Mouse (Mus musculus): ENCODE measurements around the gene Adamts10. TPM values are rescaled to one million over a fixed set of nuclear protein-coding genes. Genes with fewer than 3 reads are reported as not detected.

The Adamts10 gene
- total RNA-seq, 2 experiments from 2014 or later, result 18.7 to 20.3 TPM

- DNase-seq (ENCODE audit: low spot score in 2 of 2), result peak in 1 of 2 experiments; percentile 9
Measured at GRCm38 (mm10) chr17:33552964-33553363, 29.0 kb downstream of the Adamts10 start.

- DNase-seq (ENCODE audit: low spot score in 2 of 2), result no peak
Measured at GRCm38 (mm10) chr17:33554536-33554935, 30.5 kb downstream of the Adamts10 start.

- DNase-seq (ENCODE audit: low spot score in 2 of 2), result no peak
Measured at GRCm38 (mm10) chr17:33555223-33555855, 31.3 kb downstream of the Adamts10 start, which contains the start of gene Myo1f. Gene Myo1f, plus strand, starts transcription at chr17:33555707.

GRCm38 (mm10) chr17:33557922-33558321, 33.9 kb downstream of the Adamts10 start:
- no peak for DNase-seq (ENCODE audit: low spot score in 2 of 2)

GRCm38 (mm10) chr17:33563527-33564076, 39.6 kb downstream of the Adamts10 start:
- no peak for DNase-seq (ENCODE audit: low spot score in 2 of 2)

GRCm38 (mm10) chr17:33564599-33564998, 40.6 kb downstream of the Adamts10 start:
- no peak for DNase-seq (ENCODE audit: low spot score in 2 of 2)

DNA sequence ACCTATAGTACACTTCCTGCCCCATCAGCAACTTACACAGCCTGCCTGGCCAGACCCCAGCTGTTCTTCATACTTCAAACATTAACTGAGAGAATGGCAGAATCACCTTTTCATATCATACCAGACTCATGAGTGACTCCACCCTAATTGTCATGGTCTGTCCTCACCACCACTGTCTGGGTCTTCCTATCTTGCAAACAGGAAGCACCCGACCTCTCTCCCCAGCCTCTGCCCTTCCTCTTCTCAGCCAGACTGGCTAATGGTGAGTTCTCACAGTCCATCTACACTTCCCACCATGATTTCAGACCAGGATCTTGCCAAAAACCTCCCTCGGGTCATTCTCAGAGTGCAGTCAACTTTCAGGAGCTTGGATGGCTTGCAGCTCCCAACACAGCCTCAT, 42.2 kb downstream of the Adamts10 start:
- DNase-seq (ENCODE audit: low spot score in 2 of 2), result no peak

DNA sequence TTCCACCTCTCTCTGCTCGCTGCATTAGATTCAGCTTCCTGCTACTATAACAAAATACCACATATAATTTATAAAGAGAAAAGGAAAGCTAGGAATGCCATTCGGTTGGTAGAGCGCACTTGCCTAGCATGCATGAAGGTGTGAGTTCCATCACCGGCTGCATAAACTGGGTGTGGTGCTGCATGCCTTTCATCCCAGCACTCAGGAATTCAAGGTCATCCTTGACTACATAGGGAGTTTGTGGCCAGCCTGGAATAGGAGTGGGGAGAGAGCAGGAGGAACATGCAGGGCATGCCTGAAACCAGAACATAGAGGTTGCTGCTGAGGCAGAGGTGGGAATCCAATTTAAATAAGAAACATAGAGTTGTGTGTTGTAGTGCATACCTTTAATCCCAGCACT, 60.1 kb downstream of the Adamts10 start:
- no peak for DNase-seq (ENCODE audit: low spot score in 2 of 2)

- DNase-seq (ENCODE audit: low spot score in 2 of 2), result no peak
Measured at GRCm38 (mm10) chr17:33586011-33586410, 62.0 kb downstream of the Adamts10 start.

GRCm38 (mm10) chr17:33597271-33597670, 73.3 kb downstream of the Adamts10 start:
- DNase-seq (ENCODE audit: low spot score in 2 of 2), result no peak

DNA sequence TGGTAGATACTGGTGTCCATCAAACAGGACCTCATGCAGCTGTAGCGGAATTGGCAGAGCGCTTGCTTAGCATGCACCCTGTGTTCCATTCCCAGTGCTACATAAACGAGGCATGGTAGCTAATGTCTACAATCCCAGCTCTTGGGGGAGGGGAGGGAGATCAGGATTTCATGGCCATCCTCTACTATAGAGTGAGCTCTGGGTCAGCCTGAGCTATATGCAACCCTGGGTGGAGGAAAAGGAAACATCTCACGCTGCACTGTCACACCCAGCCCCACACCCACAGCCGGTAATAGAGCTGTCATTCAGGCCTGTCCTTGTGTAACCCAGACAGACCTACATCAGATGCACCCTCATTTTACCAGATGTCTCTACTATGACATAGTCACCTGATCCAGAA, 74.5 kb downstream of the Adamts10 start:
- DNase-seq (ENCODE audit: low spot score in 2 of 2), result no peak

DNA sequence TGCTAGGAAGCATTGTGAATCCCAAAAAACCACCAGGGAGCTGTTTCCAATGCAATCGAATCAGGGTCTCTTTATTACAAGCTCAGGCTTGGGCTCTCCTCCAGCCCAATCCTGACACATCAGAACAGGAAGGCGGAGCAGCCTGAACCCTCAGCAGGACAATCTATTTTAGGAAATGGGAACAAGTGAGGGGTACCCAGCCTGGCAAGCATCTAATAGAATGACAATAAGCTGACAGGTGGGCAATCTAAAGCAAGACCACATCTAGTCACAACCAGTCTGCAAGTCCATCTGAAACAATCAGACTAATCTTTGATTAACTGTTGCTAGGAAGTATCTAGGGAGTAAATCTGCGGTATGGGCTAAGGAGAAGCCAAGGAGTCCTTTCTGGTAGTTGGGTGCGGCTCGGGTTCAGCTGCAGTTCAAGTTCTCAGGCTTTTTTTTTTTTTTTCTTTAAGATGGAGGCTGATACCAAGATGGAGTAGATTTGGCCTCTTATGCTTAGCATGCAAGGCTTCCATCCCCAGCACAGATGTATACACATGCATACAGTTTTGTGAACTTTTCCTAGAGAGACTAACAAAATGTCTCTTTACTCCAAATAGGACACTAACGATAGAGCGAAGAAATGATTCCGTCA, 76.0 kb downstream of the Adamts10 start:
- no peak for DNase-seq (ENCODE audit: low spot score in 2 of 2)

DNA sequence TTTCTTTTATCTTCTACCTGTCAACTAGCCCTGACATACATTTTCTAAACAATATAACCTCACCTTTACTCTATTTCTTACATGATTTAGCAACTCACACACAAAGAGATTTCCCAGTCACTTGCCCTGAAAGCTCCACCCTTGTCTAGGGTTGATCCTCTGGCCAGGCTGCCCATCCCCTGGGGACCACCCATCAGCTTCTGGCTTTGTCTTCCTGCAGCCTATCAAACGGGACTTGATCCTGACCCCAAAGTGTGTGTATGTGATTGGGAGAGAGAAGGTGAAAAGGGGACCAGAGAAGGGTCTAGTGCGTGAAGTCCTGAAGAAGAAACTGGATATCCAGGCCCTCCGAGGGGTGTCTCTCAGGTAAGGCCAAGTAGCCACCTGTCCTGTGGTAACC, 76.8 kb downstream of the Adamts10 start:
- DNase-seq (ENCODE audit: low spot score in 2 of 2), result no peak

DNA sequence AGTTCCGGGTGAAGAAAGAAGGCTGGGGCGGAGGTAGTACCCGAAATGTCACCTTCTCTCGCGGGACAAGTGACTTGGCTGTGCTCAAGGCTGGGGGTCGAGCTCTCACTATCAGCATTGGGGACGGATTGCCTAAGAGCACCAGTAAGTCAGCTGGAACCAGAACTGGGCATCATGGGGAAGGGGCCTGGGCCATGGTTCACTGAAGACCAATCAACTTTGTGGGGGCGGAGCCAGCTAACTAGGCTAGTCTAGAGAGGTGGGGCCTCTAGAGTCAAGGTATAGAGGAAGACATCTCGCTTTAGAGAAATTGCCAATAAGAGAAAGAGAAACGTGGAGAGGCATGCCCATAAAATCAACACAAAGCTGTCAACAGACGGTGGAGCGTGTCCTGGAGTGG, 77.9 kb downstream of the Adamts10 start:
- DNase-seq (ENCODE audit: low spot score in 2 of 2), result no peak

Other genes with a start within 250 kb of the Adamts10 start
- gene Zfp955b, start 234.7 kb upstream of the Adamts10 start, total RNA-seq (2021), result 10 to 100 TPM; 29.1 to 31.9 TPM
- 10 to 100 TPM; 20.1 to 20.5 TPM for gene Zfp81, start 165.3 kb upstream of the Adamts10 start, total RNA-seq (2021)
- 10 to 100 TPM; 11.4 to 12.7 TPM for gene Zfp101, start 129.6 kb upstream of the Adamts10 start, total RNA-seq (2021)
- not detected for gene Actl9, start 91.3 kb upstream of the Adamts10 start, total RNA-seq (2021)
- 1 to 10 TPM; 1.3 to 2.8 TPM for gene Myo1f, start 31.5 kb downstream of the Adamts10 start, total RNA-seq (2021)
- gene Zfp414, start 104.9 kb downstream of the Adamts10 start, total RNA-seq (2021), result 10 to 100 TPM; 43.8 to 47.2 TPM
- under 1 TPM in 1 of 2 experiments, not detected in 1; 0.30 TPM for gene Pram1, start 113.9 kb downstream of the Adamts10 start, total RNA-seq (2021)
- 100 to 1,000 TPM; 136 to 150 TPM for gene Hnrnpm, start 162.7 kb downstream of the Adamts10 start, total RNA-seq (2021)
- gene March2, start 194.5 kb downstream of the Adamts10 start, total RNA-seq (2021), result 10 to 100 TPM; 86.2 to 87.1 TPM
- gene Rab11b, start 236.3 kb downstream of the Adamts10 start, total RNA-seq (2021), result 100 to 1,000 TPM; 341 to 345 TPM